Mouse (Mus musculus) left cerebral cortex, postnatal 25 days (tissue): ENCODE data around the gene Hrasls5. TPM values are rescaled to one million over a fixed set of nuclear protein-coding genes. Genes with fewer than 3 reads are reported as not detected.

ENCODE experiments used
- DNase-seq, 2 experiments: peaks; one replicate each; pipeline ENCODE4 v3.0.0; 2022; ENCODE audit warnings: low spot score in 2 of 2, mixed read lengths in 1 of 2
- intact Hi-C: fragments of 180-260 bp; cut with DNase I; formaldehyde crosslinking; loops from one replicate; pipeline ENCODE4 v1.15.1; 2025
- total RNA-seq, 2 experiments: library from RNA; stranded (reverse); gene quantifications; 2 replicates each; pipeline ENCODE4 v1.2.3; 2021

Gene Hrasls5
- total RNA-seq = not detected

DNA sequence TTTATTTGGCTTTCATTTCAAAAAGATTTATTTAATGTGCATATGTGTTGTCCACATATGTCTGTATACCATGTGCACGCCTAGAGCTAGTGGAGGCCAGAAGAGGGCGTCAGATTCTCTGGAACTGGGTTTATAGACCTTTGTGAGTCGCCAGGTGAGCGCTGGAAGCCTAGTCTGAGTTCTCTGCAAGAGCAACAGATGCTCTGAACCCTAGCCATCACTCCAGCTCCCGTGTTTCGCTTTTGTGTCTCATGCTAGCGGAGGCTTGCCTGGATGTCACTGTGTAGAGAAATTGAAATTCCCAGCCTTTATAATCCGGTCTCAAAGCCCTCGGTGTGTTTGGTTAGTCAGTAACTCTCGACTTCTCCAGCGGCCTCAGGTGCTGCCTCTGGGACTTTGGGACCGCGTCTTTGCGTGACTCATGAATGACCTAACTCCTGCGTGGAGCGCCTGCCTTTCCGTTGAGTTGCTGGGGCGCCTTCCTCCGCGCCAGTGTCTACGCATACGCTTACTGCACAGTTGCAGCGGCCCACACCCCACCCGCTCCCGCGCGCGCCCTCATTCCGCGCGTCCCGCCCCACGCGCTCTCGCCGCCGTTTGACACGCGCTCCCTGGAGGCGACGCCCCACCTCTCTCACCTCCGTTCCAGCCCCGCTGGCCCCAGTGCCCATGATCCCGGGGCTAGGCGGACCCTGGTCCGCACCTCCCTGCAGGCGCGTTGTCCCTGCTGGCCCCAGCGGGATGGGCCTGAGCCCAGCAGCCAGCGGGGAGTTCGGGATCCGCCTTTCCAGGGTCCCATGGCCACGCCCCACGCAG lies at the start of gene Hrasls5:
Hrasls5 (plus strand) TSS at position 600 of the 816 bp plus-strand sequence.
- peak; percentile 69 to 77 for DNase-seq
- intact Hi-C loops = loop anchor here (10.0 kb wide), 1 partner anchor 377 kb away; no protein-coding TSS in a partner anchor

DNA sequence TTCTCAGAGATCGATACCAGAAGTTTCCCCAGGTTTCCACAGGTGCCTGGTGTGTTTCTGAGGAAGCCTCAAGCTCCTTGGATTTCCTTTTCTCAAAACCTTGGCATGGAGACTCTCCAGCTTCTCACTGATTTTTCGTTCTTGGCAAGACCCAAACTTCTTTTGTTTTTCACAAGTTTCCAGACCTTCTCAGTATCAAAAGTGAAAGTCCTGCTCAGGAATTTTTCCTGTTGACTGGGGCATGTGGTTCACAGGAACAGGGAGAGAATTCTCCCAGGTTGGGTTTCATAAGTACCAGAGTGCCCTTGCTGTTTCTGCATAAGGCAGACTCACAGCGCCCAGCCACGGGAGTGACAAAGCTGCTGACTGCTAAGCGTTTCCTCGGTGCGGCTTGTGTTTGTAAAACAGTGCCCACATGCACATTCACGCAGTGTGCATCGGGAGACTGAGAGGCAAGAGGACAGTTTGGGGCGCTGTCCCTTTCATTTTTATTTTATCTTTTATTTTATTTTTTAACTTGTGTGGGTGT lies 49.7 kb upstream of the Hrasls5 start:
- intact Hi-C loops = no loop called here
- peak in 1 of 2 experiments; percentile 20 for DNase-seq

- intact Hi-C loops = no loop called here
- no peak for DNase-seq
Measured at GRCm38 (mm10) chr19:7563676-7564075, 48.7 kb upstream of the Hrasls5 start.

DNA sequence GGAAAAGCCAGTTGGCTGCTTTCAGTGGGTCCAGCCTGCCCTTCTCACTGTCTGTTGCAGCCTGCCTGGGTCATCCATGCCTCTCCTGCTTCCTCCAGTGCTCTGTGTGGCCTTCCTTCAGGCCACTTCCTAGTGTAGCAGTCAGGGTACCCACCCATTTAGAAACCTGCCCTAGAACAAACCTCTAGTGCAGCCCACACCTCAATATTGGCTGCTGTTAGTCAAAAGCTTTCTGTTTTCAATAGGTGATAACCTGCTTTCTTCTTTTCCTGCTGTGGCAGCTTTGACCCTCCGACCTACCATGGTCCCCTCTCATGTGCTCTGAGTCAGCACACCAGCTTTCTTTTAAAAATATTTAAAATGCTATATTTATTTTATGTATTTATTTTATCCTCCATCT lies 47.9 kb upstream of the Hrasls5 start:
- intact Hi-C loops = no loop called here
- DNase-seq = no peak

DNA sequence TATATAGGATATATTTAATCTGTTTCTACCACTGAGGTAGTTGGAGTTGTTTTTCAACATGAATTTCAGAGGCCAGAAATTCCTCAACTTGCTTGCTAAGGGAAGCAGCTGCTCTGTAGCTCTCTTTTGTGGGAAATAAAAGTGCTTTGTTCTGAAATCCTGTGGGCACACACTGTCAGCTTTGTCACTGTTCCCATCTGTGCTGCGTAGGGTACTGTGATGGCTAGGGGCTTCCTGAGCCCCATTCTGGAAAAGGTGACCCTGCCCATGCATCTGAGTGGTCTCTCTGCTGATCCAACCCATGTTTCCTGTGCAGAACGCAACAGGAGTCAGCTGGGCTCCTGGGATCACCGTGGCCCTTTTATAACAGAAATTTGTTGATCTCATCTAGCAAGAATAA lies 45.5 kb upstream of the Hrasls5 start:
- peak; percentile 32 to 62 for DNase-seq
- intact Hi-C loops = no loop called here

- no peak for DNase-seq
- intact Hi-C loops = no loop called here
Measured at GRCm38 (mm10) chr19:7568364-7568763, 44.0 kb upstream of the Hrasls5 start.

GRCm38 (mm10) chr19:7569650-7570049 lies 42.7 kb upstream of the Hrasls5 start:
- intact Hi-C loops = no loop called here

DNA sequence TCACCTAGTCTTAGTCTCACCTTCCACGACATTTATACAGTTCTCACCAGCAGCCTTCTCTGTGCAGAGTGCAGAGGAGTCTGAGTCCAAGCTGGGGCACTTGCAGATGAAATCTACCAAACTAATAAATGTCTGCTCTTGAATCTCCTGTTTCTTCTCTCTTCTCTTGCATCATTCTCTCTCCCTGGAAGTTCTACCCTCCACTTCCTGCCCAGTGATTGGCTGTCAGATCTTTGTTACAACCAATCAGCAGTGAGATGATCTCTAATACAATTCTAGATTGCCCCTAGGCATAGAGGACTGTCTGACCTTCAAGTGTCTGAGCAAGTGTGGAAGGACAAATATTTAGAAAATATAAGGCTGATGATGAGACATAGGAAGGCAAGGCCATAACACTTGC lies 36.2 kb upstream of the Hrasls5 start:
- no peak for DNase-seq
- intact Hi-C loops = no loop called here

More at GRCm38 (mm10) chr19:7569650-7570049, 42.7 kb upstream of the Hrasls5 start:
- DNase-seq = no peak

- DNase-seq = no peak
Measured at GRCm38 (mm10) chr19:7577710-7578109, 34.6 kb upstream of the Hrasls5 start.

GRCm38 (mm10) chr19:7581042-7581441 lies 31.3 kb upstream of the Hrasls5 start:
- intact Hi-C loops = no loop called here

More at GRCm38 (mm10) chr19:7577710-7578109, 34.6 kb upstream of the Hrasls5 start:
- intact Hi-C loops = no loop called here

GRCm38 (mm10) chr19:7583101-7583500 lies 29.2 kb upstream of the Hrasls5 start:
- no peak for DNase-seq
- intact Hi-C loops = no loop called here

More at GRCm38 (mm10) chr19:7581042-7581441, 31.3 kb upstream of the Hrasls5 start:
- DNase-seq = no peak

- intact Hi-C loops = no loop called here
- DNase-seq = no peak
Measured at GRCm38 (mm10) chr19:7583599-7583998, 28.7 kb upstream of the Hrasls5 start.

DNA sequence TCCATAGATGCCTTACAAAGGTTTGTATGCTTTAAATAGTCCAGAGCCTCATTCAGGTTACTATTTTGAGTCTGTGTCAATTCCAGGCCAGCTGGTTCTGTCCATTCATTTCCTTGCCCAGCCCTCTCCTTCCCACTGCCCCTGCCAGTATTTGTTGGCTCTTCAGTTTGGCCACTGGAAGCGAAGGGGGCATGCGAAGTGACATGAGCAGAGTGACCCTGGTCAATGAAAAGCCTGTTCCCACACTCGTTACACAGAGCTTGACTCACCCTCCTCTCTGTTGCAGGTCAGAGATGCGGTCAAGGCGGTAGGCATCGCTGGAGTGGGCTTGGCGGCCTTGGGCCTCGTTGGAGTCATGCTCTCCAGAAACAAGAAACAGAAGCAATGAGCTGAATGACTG lies 27.1 kb upstream of the Hrasls5 start:
- intact Hi-C loops = no loop called here
- DNase-seq = no peak

- intact Hi-C loops = no loop called here
Measured at GRCm38 (mm10) chr19:7585764-7586163, 26.6 kb upstream of the Hrasls5 start.

DNA sequence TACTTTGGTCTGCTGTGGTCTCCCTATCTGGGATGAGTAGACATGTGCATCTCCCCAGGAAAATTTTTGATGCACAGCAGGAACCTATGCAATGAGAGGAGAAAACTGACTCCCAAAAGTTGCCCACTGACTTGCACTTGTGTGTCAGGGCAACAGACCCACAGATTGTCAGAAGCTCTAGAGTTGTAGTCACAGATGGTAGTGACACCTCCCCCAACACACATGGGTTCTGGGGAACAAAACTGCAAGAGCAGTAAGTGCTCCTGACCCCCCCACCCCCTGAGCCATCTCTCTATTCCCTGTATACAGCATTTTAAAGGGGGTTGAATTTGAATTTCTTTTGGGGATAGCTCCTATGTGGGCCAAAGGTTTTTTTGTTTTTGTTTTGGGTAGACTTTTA lies 21.5 kb upstream of the Hrasls5 start:
- DNase-seq = peak in 1 of 2 experiments; percentile 31
- intact Hi-C loops = no loop called here

More at GRCm38 (mm10) chr19:7585764-7586163, 26.6 kb upstream of the Hrasls5 start:
- DNase-seq = no peak

GRCm38 (mm10) chr19:7592018-7592417 lies 20.3 kb upstream of the Hrasls5 start:
- no peak for DNase-seq
- intact Hi-C loops = no loop called here

DNA sequence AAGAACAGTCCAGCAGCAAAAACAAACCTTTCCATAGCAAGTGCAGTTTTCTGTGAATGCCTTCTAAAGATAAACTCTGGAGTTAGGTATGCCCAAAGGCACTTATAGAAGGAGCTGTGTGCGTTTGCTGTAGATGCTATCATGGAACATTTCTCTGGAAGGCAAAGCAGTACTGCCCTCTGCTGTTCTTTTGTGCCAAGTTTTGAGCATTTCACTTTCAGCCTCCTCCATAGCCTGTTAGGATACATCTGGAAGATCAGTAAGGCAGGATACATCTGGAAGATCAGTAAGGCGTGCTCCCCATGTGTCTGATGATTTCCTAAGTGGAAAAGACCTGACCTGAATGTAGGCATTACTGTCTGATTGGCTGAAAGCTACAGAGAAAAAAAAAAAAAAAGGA lies 16.8 kb upstream of the Hrasls5 start:
- peak; percentile 59 to 78 for DNase-seq
- intact Hi-C loops = loop anchor here (1.0 kb wide), 1 partner anchor 66 kb away; no protein-coding TSS in a partner anchor

DNA sequence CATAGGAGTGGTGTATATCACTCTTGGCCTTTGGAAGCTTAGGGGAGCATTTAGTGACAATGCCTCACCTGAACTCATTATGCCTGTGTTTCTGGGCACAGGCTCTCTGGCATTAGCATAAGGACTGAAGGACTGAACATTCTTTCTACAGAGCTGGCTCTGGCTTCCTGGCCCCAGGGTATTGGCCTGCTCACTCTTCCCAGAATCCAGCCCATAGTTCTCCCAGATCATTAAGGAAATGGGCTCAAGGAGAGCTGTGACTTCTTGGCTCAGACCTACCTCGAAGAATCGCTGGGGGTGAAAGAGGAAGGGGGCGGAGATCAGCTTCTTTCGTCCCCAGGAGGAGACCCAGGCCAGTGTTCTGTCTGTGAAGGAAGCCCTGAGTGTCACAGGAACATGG lies 13.9 kb upstream of the Hrasls5 start:
- DNase-seq = no peak
- intact Hi-C loops = no loop called here

DNA sequence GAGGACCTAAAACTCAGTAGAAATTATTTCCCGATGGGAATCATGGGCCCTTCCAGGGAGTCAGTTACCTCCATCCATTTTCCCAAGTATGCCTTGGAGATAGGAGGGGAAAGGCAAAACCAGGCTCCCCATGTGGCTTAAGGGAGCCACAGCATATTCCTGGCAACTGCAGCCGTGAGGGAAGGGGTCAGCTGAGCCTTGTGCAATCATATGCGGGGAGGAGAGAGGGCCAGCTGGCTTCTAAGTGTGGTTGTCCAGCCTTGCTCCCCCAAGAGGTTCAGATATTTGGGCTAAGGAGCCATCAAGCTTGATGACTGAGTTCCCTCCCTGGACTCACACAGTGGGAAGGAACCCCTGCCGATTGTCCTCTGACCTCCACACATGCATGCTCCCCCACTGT lies 10.8 kb upstream of the Hrasls5 start:
- no peak for DNase-seq
- intact Hi-C loops = no loop called here

DNA sequence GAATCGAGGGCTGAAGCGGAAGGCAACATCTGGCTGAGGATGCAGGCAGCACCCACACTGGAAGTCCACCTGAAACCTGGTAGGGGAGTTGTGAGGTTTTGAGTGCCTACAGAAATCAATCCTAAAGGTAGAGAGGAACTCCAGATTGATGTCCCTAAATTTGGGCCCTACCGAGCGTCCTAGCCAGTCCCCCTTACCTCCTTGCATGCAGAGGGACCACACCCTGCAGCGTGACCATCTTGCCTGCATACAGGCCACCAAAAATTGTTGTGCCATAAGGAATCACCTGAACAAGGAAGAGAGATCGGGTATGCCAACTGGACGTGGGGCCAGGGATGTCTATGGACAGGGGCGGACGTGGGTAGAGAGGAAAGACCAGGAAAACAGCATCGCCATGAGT lies 8.2 kb upstream of the Hrasls5 start:
- no peak for DNase-seq
- intact Hi-C loops = no loop called here

DNA sequence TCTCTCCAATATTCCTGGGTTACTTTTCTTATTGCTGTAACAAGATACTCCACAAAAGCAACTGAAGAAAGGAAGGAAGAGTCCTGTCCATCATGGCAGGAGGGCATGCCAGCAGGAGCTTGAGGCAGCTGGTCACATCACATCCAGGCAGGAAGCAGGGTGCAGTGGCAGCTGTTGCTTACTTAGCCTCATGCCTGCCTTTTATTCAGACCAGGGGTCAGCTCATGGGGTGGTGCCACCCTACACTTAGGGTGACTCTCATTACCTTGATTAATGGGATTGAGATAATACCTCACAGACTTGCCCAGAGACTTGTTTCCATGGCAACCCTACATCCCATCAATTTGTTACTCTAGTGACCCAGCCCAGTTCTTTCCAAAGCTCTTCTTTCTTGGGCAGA lies 7.3 kb upstream of the Hrasls5 start:
- no peak for DNase-seq
- intact Hi-C loops = no loop called here
